Mouse (Mus musculus): ENCODE data around the gene Lpgat1.

GRCm38 (mm10) chr1:191804747-191805146 is 87.1 kb downstream of the Lpgat1 start:
- no peak for TF ChIP-seq CTCF (IDR thresholded peaks at IDR 0.05; ENCODE audit: low read depth)
- no peak for TF ChIP-seq EP300 (IDR thresholded peaks at IDR 0.05; ENCODE audit: low read depth)
